Mouse (Mus musculus) brain, embryonic 18.5 days (tissue): Measurements from ENCODE around the gene Hist1h2af.
A peak's percentile ranks its signal among the peaks of the same experiment; 100 is the strongest.

Experiments used
- DNase-seq: peaks from one replicate; pipeline ENCODE4 v3.0.0-alpha.2; 2012; ENCODE audit warnings: low read depth, low spot score

The Hist1h2af gene

DNA sequence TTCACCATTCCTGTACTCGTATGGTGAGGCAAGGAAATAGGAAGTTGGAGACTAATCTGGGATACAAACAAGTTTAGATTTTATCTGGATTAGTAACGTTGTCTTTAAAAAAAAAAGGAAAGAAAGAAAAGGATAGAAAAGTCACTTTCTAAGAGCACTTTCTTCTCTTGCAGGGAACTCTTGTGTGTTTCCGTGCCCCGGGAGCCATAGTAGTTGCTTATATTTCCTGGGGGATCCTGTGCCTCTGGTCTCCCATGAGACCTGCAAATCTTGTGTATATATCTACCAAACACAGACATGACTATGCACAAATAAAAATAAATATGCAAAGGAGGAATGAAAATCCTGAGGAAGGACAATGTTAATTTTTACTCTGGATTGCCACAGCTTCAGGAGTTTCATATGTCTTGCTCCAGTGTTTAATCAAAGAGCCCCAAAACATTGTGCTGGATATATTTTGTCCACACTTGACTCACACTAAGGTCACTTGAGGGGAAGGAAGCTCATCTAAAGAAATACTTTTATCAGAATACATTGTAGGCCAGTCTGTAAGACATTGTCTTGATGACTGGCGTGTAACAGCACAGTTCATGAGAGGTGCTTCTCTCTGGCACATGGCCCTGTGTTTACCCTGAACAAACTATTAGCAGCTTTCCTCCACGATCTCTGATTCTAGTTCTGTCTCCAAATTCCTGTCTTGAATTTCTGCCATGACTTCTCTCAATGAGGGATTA is 43.4 kb downstream of the Hist1h2af start:
- no peak for DNase-seq

DNA sequence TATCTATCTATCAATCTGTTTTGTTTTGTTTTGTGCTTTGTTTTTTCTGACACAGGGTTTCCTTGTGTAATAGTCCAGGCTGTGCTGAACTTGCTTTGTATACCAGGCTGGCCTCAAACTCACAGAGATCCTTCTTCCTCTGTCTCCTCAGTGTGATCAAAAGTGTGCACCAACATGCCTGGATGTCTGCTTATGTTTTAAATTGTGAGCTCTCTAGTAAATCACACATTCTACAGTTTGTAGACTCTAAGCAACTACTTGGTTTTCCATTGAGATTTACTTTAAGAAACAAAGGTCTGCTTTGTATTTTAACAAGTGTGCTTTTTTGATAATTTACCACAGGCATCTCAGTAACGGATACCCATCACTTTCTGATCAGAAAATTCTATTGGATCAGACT is 44.1 kb downstream of the Hist1h2af start:
- DNase-seq = no peak

DNA sequence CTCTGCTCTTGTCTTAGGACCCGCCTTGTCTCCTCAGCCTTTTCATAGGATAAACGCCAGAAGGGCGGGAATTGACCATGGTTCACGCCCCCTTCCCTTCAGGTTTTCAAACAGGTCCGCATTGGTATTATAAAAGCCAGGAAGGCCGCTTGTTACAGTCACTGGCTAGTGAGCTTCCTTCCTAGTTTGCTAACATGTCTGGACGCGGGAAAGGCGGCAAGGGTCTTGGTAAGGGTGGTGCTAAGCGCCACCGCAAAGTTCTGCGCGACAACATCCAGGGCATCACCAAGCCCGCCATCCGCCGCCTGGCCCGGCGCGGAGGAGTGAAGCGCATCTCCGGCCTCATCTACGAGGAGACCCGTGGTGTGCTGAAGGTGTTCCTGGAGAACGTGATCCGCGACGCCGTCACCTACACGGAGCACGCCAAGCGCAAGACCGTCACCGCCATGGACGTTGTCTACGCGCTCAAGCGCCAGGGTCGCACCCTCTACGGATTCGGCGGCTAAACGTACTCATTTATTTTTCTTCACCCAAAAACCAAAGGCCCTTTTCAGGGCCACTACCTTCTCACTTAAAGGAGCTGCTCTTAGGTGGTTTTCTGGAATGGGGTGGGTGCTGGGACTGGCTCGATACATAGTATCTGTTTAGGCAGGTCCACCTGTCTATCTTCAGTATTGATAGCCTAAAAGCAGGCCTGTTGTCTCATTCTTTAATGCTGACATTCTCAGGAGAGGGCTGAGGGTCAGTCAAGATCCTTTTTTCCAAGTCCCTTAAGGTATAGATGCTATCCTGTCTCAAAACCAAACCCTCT is 47.9 kb downstream of the Hist1h2af start, which contains the start of gene Hist1h4d:
Hist1h4d (plus strand) TSS at position 191 of the 811 bp plus-strand sequence.
- DNase-seq = peak; percentile 96

DNA sequence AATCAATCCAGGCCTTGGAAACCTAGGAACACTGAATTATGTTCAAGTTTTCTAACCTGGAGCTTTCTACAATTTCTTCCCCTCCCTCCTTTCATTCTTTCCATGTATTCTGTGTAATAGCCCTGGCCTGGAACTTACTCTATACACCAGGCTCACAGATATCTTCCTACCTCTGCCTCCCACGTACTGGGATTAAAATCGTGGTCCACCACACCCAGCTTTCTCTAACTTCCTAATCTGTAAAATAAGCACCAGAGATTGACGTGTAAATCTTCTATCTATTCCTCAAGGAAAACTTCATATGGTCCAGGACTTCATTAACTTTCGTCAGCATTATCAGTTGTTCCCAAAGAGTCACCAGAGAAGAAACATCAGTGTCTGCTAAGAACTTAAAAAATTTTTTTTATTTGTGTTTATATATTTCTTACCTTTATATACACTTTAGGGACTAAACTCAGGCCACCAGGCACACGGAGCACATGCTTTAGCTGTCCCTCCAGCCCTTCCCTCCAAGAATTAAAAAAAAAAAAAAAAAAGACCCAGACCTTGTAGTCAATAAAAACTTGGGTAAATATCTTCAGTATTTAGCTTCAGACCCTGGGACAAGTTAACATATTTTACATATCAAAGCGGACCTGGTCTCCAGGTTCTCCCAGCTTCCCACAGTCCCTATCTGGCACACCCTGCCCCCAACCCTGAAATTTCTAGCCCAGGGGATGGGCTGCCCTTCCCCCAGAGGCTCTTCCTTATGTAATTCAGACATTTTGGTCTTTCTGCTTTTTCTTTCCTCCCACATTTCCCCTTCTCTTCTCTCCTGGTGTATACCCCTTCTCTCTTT is 48.7 kb downstream of the Hist1h2af start:
- no peak for DNase-seq

DNA sequence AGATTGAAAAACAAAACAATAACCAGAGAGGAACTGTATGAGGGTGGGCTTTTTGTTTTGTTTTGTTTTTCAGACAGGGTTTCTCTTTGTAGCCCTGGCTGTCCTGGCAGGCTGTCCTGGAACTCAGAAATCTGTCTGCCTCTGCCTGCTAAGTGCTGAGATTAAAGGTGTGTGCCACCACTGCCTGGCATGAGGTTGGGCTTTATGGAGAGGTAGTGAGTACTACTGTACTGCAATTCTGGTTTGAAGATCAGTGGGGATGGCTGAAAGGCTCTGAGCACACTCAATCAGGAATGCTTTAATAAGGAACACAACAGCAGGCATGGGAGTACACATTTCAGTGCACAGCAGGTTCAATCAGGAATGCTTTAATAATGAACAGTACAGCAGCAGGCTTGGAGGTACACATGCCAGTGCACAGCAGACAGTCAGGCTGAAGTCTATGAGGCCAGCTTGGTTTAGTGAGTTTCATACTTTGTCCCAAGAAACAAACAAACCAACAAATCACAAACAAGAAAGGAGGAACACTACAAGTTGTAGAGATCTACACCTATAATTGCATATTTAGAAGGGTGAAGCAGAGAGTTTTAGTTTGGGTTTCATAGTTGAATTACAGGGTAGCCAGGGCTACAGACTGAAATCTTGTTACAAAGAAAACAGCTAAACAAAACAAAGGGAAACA is 49.8 kb downstream of the Hist1h2af start:
- no peak for DNase-seq
